8 mouse cellular contexts compared by ENCODE assay signal in genomic region chrX:134319153-134319932, GRCm38 (mm10). TPM values are rescaled to one million over a fixed set of nuclear protein-coding genes. Genes with fewer than 3 reads are reported as not detected.
DNase-seq lines count a peak whose midpoint lies in the region; ATAC-seq and TF ChIP-seq lines count a peak whose summit lies in the region.
"Had no signal": no experiment of that assay in that cellular context is flagged by ENCODE, and none has a peak within 500 bp of the region (broad histone marks: within the 10 kb centered on the region; RNA-seq: fewer than 3 reads in every experiment).

No protein-coding gene starts in this region.

- no peak for TF ChIP-seq POLR2A in CH12.LX (IDR thresholded peaks at IDR 0.05; ENCODE audit: low read depth, low read length)
- no peak for TF ChIP-seq POLR2A in thymus, adult 2 months (IDR thresholded peaks at IDR 0.05; ENCODE audit: control insufficient read depth, extremely low read depth, insufficient read depth, low read length, poor library complexity)

- no peak for DNase-seq in layer of hippocampus, adult 2 months (ENCODE audit: low spot score in 2 of 2)
- DNase-seq in layer of hippocampus, adult 8-10 months (ENCODE audit: low spot score in 2 of 2), result no peak
- peak; percentile 35 for DNase-seq in CH12.LX (ENCODE audit: extremely low read depth)
- no peak for DNase-seq in Patski (ENCODE audit: low read depth, low spot score)
- DNase-seq in kidney, postnatal 14 days, result peak; percentile 34
- peak; percentile 45 for DNase-seq in thymus, adult 2 months

- H3K27ac ChIP-seq in layer of hippocampus, adult 2 months, result no peak overlapping the region
- H3K27ac ChIP-seq in CH12.LX (ENCODE audit: insufficient read depth, low read depth), result no peak overlapping the region
- no peak overlapping the region for H3K27ac ChIP-seq in thymus, adult 2 months (ENCODE audit: control insufficient read depth, insufficient read depth, low read length)
- H3K27ac ChIP-seq in heart, embryonic 11.5 days (ENCODE audit: low read depth, low read length), result no peak overlapping the region
- H3K27ac ChIP-seq: midbrain, embryonic 12.5 days had no signal

- in situ Hi-C loops in CH12.LX (cut with MboI; ENCODE audit: low pct_ligation_motif_present, low pct_unique_long_range_greater_than_20kb, low sequenced_read_pairs), result no loop called here
- in situ Hi-C loops in Patski (cut with MboI; ENCODE audit: low pct_unique_long_range_greater_than_20kb), result loop anchor here (5.0 to 10.0 kb wide), 2 partner anchors 182 to 255 kb away; no protein-coding TSS in a partner anchor

- TF ChIP-seq EP300 in CH12.LX (IDR thresholded peaks at IDR 0.05; ENCODE audit: low read length), result no peak

- H3K36me3 ChIP-seq in CH12.LX (replicated peaks in 1 of 2; ENCODE audit: control insufficient read depth in 1 of 2, insufficient read depth in 1 of 2, low read length in 1 of 2), result peaks cover 13 to 55% of the 10 kb centered on the region in 2 experiments
- no peaks in the 10 kb centered on the region for H3K36me3 ChIP-seq in thymus, adult 2 months (ENCODE audit: control insufficient read depth, insufficient read depth, low read length)
- H3K36me3 ChIP-seq in heart, embryonic 11.5 days (ENCODE audit: control insufficient read depth, insufficient read depth, low read length), result no peaks in the 10 kb centered on the region
- H3K36me3 ChIP-seq: midbrain, embryonic 12.5 days had no signal

- TF ChIP-seq CTCF in layer of hippocampus, adult 2 months (conservative IDR thresholded peaks at IDR 0.05), result peak; percentile 76
- peak in 1 of 2 experiments; percentile 61; a peak in 2 of 4 replicates for TF ChIP-seq CTCF in CH12.LX (conservative IDR thresholded peaks at IDR 0.05 in 1 of 2, IDR thresholded peaks at IDR 0.05 in 1 of 2; ENCODE audit: low read depth in 2 of 2, low read length in 2 of 2)
- TF ChIP-seq CTCF in Patski (IDR thresholded peaks at IDR 0.05), result peak; percentile 65
- TF ChIP-seq CTCF in thymus, adult 2 months (IDR thresholded peaks at IDR 0.05; ENCODE audit: borderline replicate concordance, control insufficient read depth, extremely low read depth, insufficient read depth, low read length, poor library complexity), result no peak

- no peaks in the 10 kb centered on the region for H3K79me2 ChIP-seq in CH12.LX (replicated peaks; ENCODE audit: control insufficient read depth, extremely low read depth, insufficient read depth, poor library complexity, severe bottlenecking)

- POLR2A ChIA-PET in Patski (lab: Charles Lee), result no interaction called here

- 0 out of 4 replicates have a peak, but pooled peaks cover 0 to 2% of the 10 kb centered on the region in 2 experiments for H3K4me1 ChIP-seq in CH12.LX (ENCODE audit: control insufficient read depth in 1 of 2, insufficient read depth in 2 of 2)
- no peaks in the 10 kb centered on the region for H3K4me1 ChIP-seq in thymus, adult 2 months (replicated peaks; ENCODE audit: control insufficient read depth, insufficient read depth, low read length)
- H3K4me1 ChIP-seq in heart, embryonic 11.5 days (ENCODE audit: control insufficient read depth, insufficient read depth, low read length), result no peaks in the 10 kb centered on the region
- H3K4me1 ChIP-seq: midbrain, embryonic 12.5 days had no signal

- dilution Hi-C loops in CH12.LX (cut with MboI; ENCODE audit: extremely low pct_ligation_motif_present, extremely low pct_unique_long_range_greater_than_20kb, low sequenced_read_pairs), result no loop called here

- ATAC-seq in Patski, result no peak
- ATAC-seq in heart, embryonic 11.5 days (replicated peaks; ENCODE audit: insufficient number of reproducible peaks, low FRiP score, low TSS enrichment), result no peak

- TF ChIP-seq RAD21 in CH12.LX (IDR thresholded peaks at IDR 0.05; ENCODE audit: low read depth, low read length), result peak; percentile 52

- no peak overlapping the region for H3K4me2 ChIP-seq in CH12.LX (ENCODE audit: insufficient read depth, low read depth, poor library complexity, severe bottlenecking)
- no peak overlapping the region for H3K4me2 ChIP-seq in heart, embryonic 11.5 days
- H3K4me2 ChIP-seq: midbrain, embryonic 12.5 days had no signal

- H3K27me3 ChIP-seq in CH12.LX (replicated peaks) (no peaks in the 10 kb centered on the region), Patski (peaks cover 3% of the 10 kb centered on the region)
- H3K27me3 ChIP-seq in thymus, adult 2 months (ENCODE audit: control insufficient read depth, insufficient read depth, low read length), result no peaks in the 10 kb centered on the region
- no peaks in the 10 kb centered on the region for H3K27me3 ChIP-seq in heart, embryonic 11.5 days (ENCODE audit: control insufficient read depth, insufficient read depth, low read length)
- H3K27me3 ChIP-seq: midbrain, embryonic 12.5 days had no signal

- WGBS in thymus, adult 2 months, result 40% methylated on average over 2 of the region's 2 CpGs
- WGBS in heart, embryonic 11.5 days (ENCODE audit: insufficient replicate concordance), result 74% methylated on average over 2 of the region's 2 CpGs

- no peaks in the 10 kb centered on the region for H3K9me3 ChIP-seq in CH12.LX (replicated peaks; ENCODE audit: low read length)
- no peaks in the 10 kb centered on the region for H3K9me3 ChIP-seq in heart, embryonic 11.5 days (replicated peaks; ENCODE audit: control insufficient read depth, low read length)
- H3K9me3 ChIP-seq: midbrain, embryonic 12.5 days had no signal

- CTCF ChIA-PET in Patski (lab: Charles Lee), result interaction anchor here (0.7 to 1.5 kb wide), 12 partner anchors 9 to 253 kb away, joined by 3 to 6 read pairs (median 3); no protein-coding TSS in a partner anchor

- no peak overlapping the region for H3K4me3 ChIP-seq in layer of hippocampus, adult 2 months
- no peak overlapping the region for H3K4me3 ChIP-seq in CH12.LX (replicated peaks in 1 of 3; ENCODE audit: low read depth in 2 of 3, low read length in 2 of 3, poor library complexity in 1 of 3)
- no peak overlapping the region for H3K4me3 ChIP-seq in thymus, adult 2 months (ENCODE audit: control insufficient read depth, insufficient read depth, low read length)
- H3K4me3 ChIP-seq in heart, embryonic 11.5 days (ENCODE audit: low read depth, low read length), result no peak overlapping the region
- H3K4me3 ChIP-seq: midbrain, embryonic 12.5 days had no signal

- H3K9ac ChIP-seq in CH12.LX (ENCODE audit: insufficient read depth, low read depth), result no peak overlapping the region
- no peak overlapping the region for H3K9ac ChIP-seq in heart, embryonic 11.5 days (ENCODE audit: low read depth, low read length)
- H3K9ac ChIP-seq: midbrain, embryonic 12.5 days had no signal

TF ChIP-seq in CH12.LX, 34 proteins besides CTCF, POLR2A, EP300 and RAD21:
- TF ChIP-seq ELF1 (IDR thresholded peaks at IDR 0.05; ENCODE audit: low read depth, low read length) (no peak), SMC3 (IDR thresholded peaks at IDR 0.05; ENCODE audit: low read depth, low read length) (peak; percentile 45)

RNA-seq across cellular contexts. Expression of gene Cenpi, which starts 11.5 kb away (rescaled TPM):
- under 1 TPM; 0.23 to 0.42 TPM for total RNA-seq in layer of hippocampus, adult 2 months (2021)
- under 1 TPM; 0.28 to 0.64 (median 0.35) TPM for total RNA-seq in layer of hippocampus, adult 8-10 months (2022)
- total RNA-seq in CH12.LX (2012; rRNA removed) (11.6 and 16.7 TPM in 2 replicates), CH12.LX (2014; rRNA removed) (40.9 and 48.1 TPM in 2 replicates)
- polyA plus RNA-seq in CH12.LX (2012; ENCODE audit: insufficient read length, low read depth) (22.2 and 28.3 TPM in 2 replicates), Patski (2021) (19.4 TPM)
- 5.5 and 6.4 TPM in 2 replicates for polyA plus RNA-seq in thymus, adult 2 months (2012; rRNA removed)
- polyA plus RNA-seq in heart, embryonic 11.5 days (2014; fragmentation: Nextera tagmentation; extraction: Ambion mirVana), result 28.6 and 28.7 TPM in 2 replicates

RNA-seq across cellular contexts. Expression of gene Tmem35a, which starts 24.3 kb away (rescaled TPM):
- total RNA-seq in layer of hippocampus, adult 2 months (2021), result 10 to 100 TPM; 47.1 to 53.0 TPM
- total RNA-seq in layer of hippocampus, adult 8-10 months (2022), result 10 to 100 TPM; 50.5 to 64.1 (median 53.3) TPM
- total RNA-seq in CH12.LX (2012; rRNA removed) (not detected in 2 replicates), CH12.LX (2014; rRNA removed) (not detected in 2 replicates)
- polyA plus RNA-seq in CH12.LX (2012; ENCODE audit: insufficient read length, low read depth) (not detected in 2 replicates), Patski (2021) (not detected)
- polyA plus RNA-seq in thymus, adult 2 months (2012; rRNA removed), result 1.9 and 2.3 TPM in 2 replicates
- 2.8 and 3.6 TPM in 2 replicates for polyA plus RNA-seq in heart, embryonic 11.5 days (2014; fragmentation: Nextera tagmentation; extraction: Ambion mirVana)

RNA-seq across cellular contexts. Expression of gene Trmt2b, which starts 42.6 kb away (rescaled TPM):
- total RNA-seq in layer of hippocampus, adult 2 months (2021), result 1 to 10 TPM; 8.0 to 8.3 TPM
- 10 to 100 TPM in 2 of 4 experiments, 1 to 10 TPM in 2; 8.7 to 10.6 (median 9.5) TPM for total RNA-seq in layer of hippocampus, adult 8-10 months (2022)
- 16.7 and 17.6 TPM in 2 replicates for total RNA-seq in CH12.LX (2012; rRNA removed)
- total RNA-seq in CH12.LX (2014; rRNA removed), result 26.4 and 29.8 TPM in 2 replicates
- 19.2 and 22.7 TPM in 2 replicates for polyA plus RNA-seq in CH12.LX (2012; ENCODE audit: insufficient read length, low read depth)
- 19.6 TPM for polyA plus RNA-seq in Patski (2021)
- 10.2 and 11.8 TPM in 2 replicates for polyA plus RNA-seq in thymus, adult 2 months (2012; rRNA removed)
- polyA plus RNA-seq in heart, embryonic 11.5 days (2014; fragmentation: Nextera tagmentation; extraction: Ambion mirVana), result 31.4 and 33.1 TPM in 2 replicates

Comparison
In these comparisons a context has a peak if more than half of its experiments do, and no peak if none do; other contexts are left out.
1. DNase-seq: peak in CH12.LX (single experiment), kidney, postnatal 14 days (single experiment) and thymus, adult 2 months (single experiment); none in layer of hippocampus, adult 2 months (0 of 2), layer of hippocampus, adult 8-10 months (0 of 2) and Patski (single experiment).